11 mouse cellular contexts compared by ENCODE assay signal in genomic region chr16:29845597-29845986, GRCm38 (mm10).
A peak's percentile ranks its signal among the peaks of the same experiment; 100 is the strongest.
DNase-seq lines count a peak whose midpoint lies in the region; ATAC-seq and TF ChIP-seq lines count a peak whose summit lies in the region.
"Had no signal": no experiment of that assay in that cellular context is flagged by ENCODE, and none has a peak within 500 bp of the region (broad histone marks: within the 10 kb centered on the region; RNA-seq: fewer than 3 reads in every experiment).

No protein-coding gene starts in this region.

- H3K27me3 ChIP-seq in heart, postnatal 0 days (ENCODE audit: control insufficient read depth, insufficient read depth, low read length) = no peaks in the 10 kb centered on the region
- no peaks in the 10 kb centered on the region for H3K27me3 ChIP-seq in MEL (ENCODE audit: control insufficient read depth in 1 of 2, insufficient read depth in 2 of 2, low read length in 2 of 2)
- no peaks in the 10 kb centered on the region for H3K27me3 ChIP-seq in liver, embryonic 16.5 days (ENCODE audit: control insufficient read depth, insufficient read depth, low read depth, low read length)

- no peak for TF ChIP-seq CTCF in heart, postnatal 0 days (IDR thresholded peaks at IDR 0.05; ENCODE audit: low read depth)
- TF ChIP-seq CTCF in MEL (IDR thresholded peaks at IDR 0.05 in 2 of 3, conservative IDR thresholded peaks at IDR 0.05 in 1 of 3; ENCODE audit: control insufficient read depth in 1 of 3, insufficient read depth in 1 of 3, low read depth in 2 of 3, low read length in 3 of 3, poor library complexity in 1 of 3, severe bottlenecking in 1 of 3) = no peak

- no peak overlapping the region for H3K4me2 ChIP-seq in heart, postnatal 0 days (ENCODE audit: low read depth, low read length)
- H3K4me2 ChIP-seq in liver, embryonic 16.5 days (ENCODE audit: low read depth, low read length) = peak overlapping the region; percentile 36; the same call in 1 of the 2 replicates
- H3K4me2 ChIP-seq: hindbrain, embryonic 12.5 days had no signal

- TF ChIP-seq EP300 in heart, postnatal 0 days (IDR thresholded peaks at IDR 0.05; ENCODE audit: low read depth) = no peak
- TF ChIP-seq EP300 in MEL (IDR thresholded peaks at IDR 0.05; ENCODE audit: low read depth in 1 of 2, low read length in 2 of 2) = peak; percentile 90 to 96

- 17% methylated on average over 8 of the region's 8 CpGs for WGBS in heart, postnatal 0 days
- WGBS in liver, embryonic 16.5 days (ENCODE audit: insufficient replicate concordance) = 13% methylated on average over 8 of the region's 8 CpGs

- H3K27ac ChIP-seq in heart, postnatal 0 days (ENCODE audit: low read depth) = peak overlapping the region; percentile 41; the same call in 1 of the 2 replicates
- peak overlapping the region; percentile 96 for H3K27ac ChIP-seq in MEL (ENCODE audit: control insufficient read depth, low read depth, low read length)
- peak overlapping the region; percentile 48; the same call in 1 of the 2 replicates for H3K27ac ChIP-seq in liver, embryonic 16.5 days (ENCODE audit: low read length)
- H3K27ac ChIP-seq: hindbrain, embryonic 12.5 days; macrophage had no signal

- intact Hi-C loops in gastrocnemius, postnatal 14 days (cut with DNase I; ENCODE audit: low total_unique reads) = no loop called here

- no peak for ATAC-seq in heart, postnatal 0 days (ENCODE audit: insufficient read depth, low read depth)
- ATAC-seq in common myeloid progenitor, adult 5-6 weeks (replicated peaks; ENCODE audit: low read depth, poor library complexity, severe bottlenecking) = peak; percentile 77
- ATAC-seq in liver, embryonic 16.5 days (ENCODE audit: low read depth) = peak; percentile 89

- no peaks in the 10 kb centered on the region; the same call in none of the 2 replicates for H3K4me1 ChIP-seq in heart, postnatal 0 days (ENCODE audit: control insufficient read depth, insufficient read depth)
- H3K4me1 ChIP-seq in MEL (ENCODE audit: control insufficient read depth in 1 of 2, insufficient read depth in 2 of 2, low read length in 2 of 2) = peaks cover 42 to 61% of the 10 kb centered on the region in 2 experiments
- H3K4me1 ChIP-seq in liver, embryonic 16.5 days (ENCODE audit: control insufficient read depth, low read depth, low read length) = peaks cover 29% of the 10 kb centered on the region

- no peaks in the 10 kb centered on the region for H3K9me3 ChIP-seq in heart, postnatal 0 days (replicated peaks; ENCODE audit: control insufficient read depth, low read length)
- no peaks in the 10 kb centered on the region for H3K9me3 ChIP-seq in MEL (replicated peaks; ENCODE audit: insufficient read depth, low read length)
- H3K9me3 ChIP-seq in liver, embryonic 16.5 days (replicated peaks; ENCODE audit: control insufficient read depth, low read length) = no peaks in the 10 kb centered on the region
- H3K9me3 ChIP-seq: hindbrain, embryonic 12.5 days had no signal

- no peak for TF ChIP-seq RAD21 in MEL (IDR thresholded peaks at IDR 0.05; ENCODE audit: low read depth, low read length)

- H3K9ac ChIP-seq in heart, postnatal 0 days (replicated peaks; ENCODE audit: low read depth, low read length) = no peak overlapping the region
- H3K9ac ChIP-seq in MEL (ENCODE audit: control insufficient read depth, low read depth, low read length, poor library complexity, severe bottlenecking) = peak overlapping the region; percentile 53
- H3K9ac ChIP-seq in liver, embryonic 16.5 days (ENCODE audit: low read depth, low read length) = no peak overlapping the region
- H3K9ac ChIP-seq: hindbrain, embryonic 12.5 days had no signal

- DNase-seq in heart, postnatal 0 days (ENCODE audit: low spot score) = peak; percentile 36
- no peak for DNase-seq in heart, adult 8-10 months (ENCODE audit: low spot score)
- peak; percentile 94 for DNase-seq in MEL (ENCODE audit: low read depth, low spot score)
- DNase-seq in gastrocnemius, postnatal 14 days = no peak
- no peak for DNase-seq in adrenal gland, postnatal 14 days
- no peak for DNase-seq in layer of hippocampus, postnatal 36 days
- DNase-seq: cerebellum, adult 11 months had no signal

- TF ChIP-seq POLR2A in MEL (IDR thresholded peaks at IDR 0.05; ENCODE audit: control insufficient read depth in 1 of 2, insufficient read depth in 1 of 2, low read depth in 1 of 2, low read length in 2 of 2, poor library complexity in 1 of 2) = no peak

- no peaks in the 10 kb centered on the region for H3K36me3 ChIP-seq in heart, postnatal 0 days (replicated peaks; ENCODE audit: control insufficient read depth, insufficient read depth, low read length)
- peaks cover 0 to 62% of the 10 kb centered on the region in 2 experiments; a peak in 2 of 4 replicates for H3K36me3 ChIP-seq in MEL (ENCODE audit: control insufficient read depth in 1 of 2, insufficient read depth in 2 of 2, low read length in 2 of 2)
- no peaks in the 10 kb centered on the region for H3K36me3 ChIP-seq in liver, embryonic 16.5 days (ENCODE audit: control insufficient read depth, insufficient read depth)
- H3K36me3 ChIP-seq: hindbrain, embryonic 12.5 days had no signal

- H3K4me3 ChIP-seq in heart, postnatal 0 days (ENCODE audit: low read depth, low read length) = no peak overlapping the region
- peak overlapping the region in 1 of 2 experiments; percentile 4; a peak in 1 of 4 replicates for H3K4me3 ChIP-seq in MEL (ENCODE audit: control insufficient read depth in 1 of 2, insufficient read depth in 1 of 2, low read depth in 2 of 2, low read length in 2 of 2)
- no peak overlapping the region for H3K4me3 ChIP-seq in liver, embryonic 16.5 days (ENCODE audit: low read depth, low read length)
- H3K4me3 ChIP-seq: hindbrain, embryonic 12.5 days had no signal

- no peaks in the 10 kb centered on the region; the same call in 1 of the 2 replicates for H3K79me2 ChIP-seq in MEL (ENCODE audit: control insufficient read depth, insufficient read depth, low read length, poor library complexity)

TF ChIP-seq in MEL, 35 proteins besides CTCF, POLR2A, EP300 and RAD21:
- TF ChIP-seq ETS1 (IDR thresholded peaks at IDR 0.05; ENCODE audit: low read depth, low read length) (peak; percentile 100), MEF2A (IDR thresholded peaks at IDR 0.05; ENCODE audit: extremely low read depth, insufficient replicate concordance, low read depth, low read length, poor library complexity, severe bottlenecking) (peak; percentile 75), MAX (IDR thresholded peaks at IDR 0.05; ENCODE audit: low read length) (peak; percentile 82; the same call in 1 of the 2 replicates), CHD1 (IDR thresholded peaks at IDR 0.05; ENCODE audit: low read depth, low read length) (no peak), TAL1 (IDR thresholded peaks at IDR 0.05; ENCODE audit: low read length) (peak; percentile 81), USF1 (IDR thresholded peaks at IDR 0.05; ENCODE audit: low read depth, low read length) (no peak), MYB (IDR thresholded peaks at IDR 0.05; ENCODE audit: low read depth, low read length) (peak; percentile 81), HCFC1 (IDR thresholded peaks at IDR 0.05; ENCODE audit: low read depth, low read length) (no peak), ZMIZ1 (IDR thresholded peaks at IDR 0.05; ENCODE audit: low read depth, low read length) (no peak), ZNF384 (IDR thresholded peaks at IDR 0.05; ENCODE audit: low read depth, low read length) (no peak), TCF12 (IDR thresholded peaks at IDR 0.05; ENCODE audit: low read depth, low read length) (peak; percentile 96), ELF1 (IDR thresholded peaks at IDR 0.05; ENCODE audit: low read depth, low read length) (no peak), ZKSCAN1 (IDR thresholded peaks at IDR 0.05; ENCODE audit: low read depth, low read length) (no peak), POLR2AphosphoS2 (IDR thresholded peaks at IDR 0.05; ENCODE audit: low read length) (peak; percentile 63; the same call in 1 of the 2 replicates), MYC (IDR thresholded peaks at IDR 0.05; ENCODE audit: low read depth, low read length) (peak; percentile 85), GATA1 (IDR thresholded peaks at IDR 0.05; ENCODE audit: low read depth, low read length) (peak; percentile 99), USF2 (IDR thresholded peaks at IDR 0.05; ENCODE audit: borderline replicate concordance in 1 of 2, insufficient read depth in 1 of 2, low read depth in 1 of 2, low read length in 2 of 2) (no peak), JUND (IDR thresholded peaks at IDR 0.05; ENCODE audit: low read depth, low read length) (no peak), MXI1 (IDR thresholded peaks at IDR 0.05; ENCODE audit: low read depth, low read length) (peak; percentile 74; the same call in 1 of the 2 replicates), NRF1 (IDR thresholded peaks at IDR 0.05; ENCODE audit: insufficient read depth, low read depth, low read length, poor library complexity, severe bottlenecking) (no peak), SIN3A (IDR thresholded peaks at IDR 0.05; ENCODE audit: low read length) (peak; percentile 94), BHLHE40 (IDR thresholded peaks at IDR 0.05; ENCODE audit: borderline replicate concordance, low read depth, low read length) (peak; percentile 94), UBTF (IDR thresholded peaks at IDR 0.05; ENCODE audit: borderline replicate concordance, insufficient read depth, low read depth, low read length) (no peak), MAFK (IDR thresholded peaks at IDR 0.05; ENCODE audit: borderline replicate concordance, low read depth, low read length) (peak; percentile 42; the same call in 1 of the 2 replicates), ZC3H11A (IDR thresholded peaks at IDR 0.05; ENCODE audit: low read depth, low read length) (no peak), CHD2 (IDR thresholded peaks at IDR 0.05; ENCODE audit: low read length) (peak; percentile 29; the same call in 1 of the 2 replicates), TBP (IDR thresholded peaks at IDR 0.05; ENCODE audit: low read depth, low read length) (no peak), MAZ (IDR thresholded peaks at IDR 0.05; ENCODE audit: low read depth, low read length) (peak; percentile 85), SMC3 (IDR thresholded peaks at IDR 0.05; ENCODE audit: low read depth, low read length) (no peak), E2F4 (IDR thresholded peaks at IDR 0.05; ENCODE audit: borderline replicate concordance, low read depth, low read length) (no peak), RCOR1 (IDR thresholded peaks at IDR 0.05; ENCODE audit: low read depth, low read length) (peak; percentile 83), POLR2AphosphoS5 (IDR thresholded peaks at IDR 0.05; ENCODE audit: borderline replicate concordance, low read depth, low read length) (no peak), GABPA (IDR thresholded peaks at IDR 0.05; ENCODE audit: low read depth, low read length) (no peak), KAT2A (conservative IDR thresholded peaks at IDR 0.05; ENCODE audit: low read depth, low read length) (no peak), NELFE (IDR thresholded peaks at IDR 0.05; ENCODE audit: low read depth, low read length) (peak; percentile 42)
TF ChIP-seq in MEL: peak in this region for 17.

Comparison
In these comparisons a context has a peak if more than half of its experiments do, and no peak if none do; other contexts are left out.
1. DNase-seq: peak in heart, postnatal 0 days (single experiment) and MEL (single experiment); none in heart, adult 8-10 months (single experiment), gastrocnemius, postnatal 14 days (single experiment), adrenal gland, postnatal 14 days (single experiment) and layer of hippocampus, postnatal 36 days (0 of 2).
2. H3K27ac ChIP-seq: peak in every context shown above with its lines; median percentile 96 in MEL; 48 in liver, embryonic 16.5 days; 41 in heart, postnatal 0 days.